Mouse (Mus musculus): Measurements from ENCODE around the gene Vps18. TPM values are rescaled to one million over a fixed set of nuclear protein-coding genes. Genes with fewer than 3 reads are reported as not detected.
A peak's percentile ranks its signal among the peaks of the same experiment; 100 is the strongest.

The Vps18 gene
- polyA plus RNA-seq, 1 experiment from 2014 or later: 28.2 TPM

DNA sequence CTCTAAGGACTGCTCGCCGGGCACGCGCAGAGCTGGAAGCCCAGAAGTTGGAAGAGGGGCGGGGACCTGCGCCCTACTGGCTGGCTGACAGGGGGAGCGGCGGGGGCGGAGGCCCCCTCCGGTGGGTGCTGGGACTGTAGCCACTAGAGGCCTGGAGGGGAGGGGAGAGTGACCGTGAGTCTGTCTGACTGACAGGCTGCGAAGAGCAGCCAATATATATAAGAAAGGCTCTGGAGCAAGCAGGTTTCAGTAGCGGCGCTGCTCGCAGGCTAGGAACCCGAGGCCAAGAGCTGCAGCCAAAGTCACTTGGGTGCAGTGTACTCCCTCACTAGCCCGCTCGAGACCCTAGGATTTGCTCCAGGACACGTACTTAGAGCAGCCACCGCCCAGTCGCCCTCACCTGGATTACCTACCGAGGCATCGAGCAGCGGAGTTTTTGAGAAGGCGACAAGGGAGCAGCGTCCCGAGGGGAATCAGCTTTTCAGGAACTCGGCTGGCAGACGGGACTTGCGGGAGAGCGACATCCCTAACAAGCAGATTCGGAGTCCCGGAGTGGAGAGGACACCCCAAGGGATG, 37.1 kb downstream of the Vps18 start, which contains the start of gene Dll4:
Gene Dll4, plus strand, starts transcription at position 217 of the 576 bp plus-strand sequence.
- H3K4me2 ChIP-seq (replicated peaks): peak within 1 kb of the TSS; percentile 72
- ATAC-seq (ENCODE audit: low FRiP score): no peak
- H3K27me3 ChIP-seq: peaks cover 100% of the 10 kb centered on the region
- under 1% methylated on average over 33 of the region's 33 CpGs for WGBS
- H3K27ac ChIP-seq: no peak within 1 kb of the TSS
- no peaks in the 10 kb centered on the region for H3K9me3 ChIP-seq (replicated peaks)
- peak within 1 kb of the TSS; percentile 54; the same call in 1 of the 2 replicates for H3K9ac ChIP-seq
- H3K4me1 ChIP-seq: peaks cover 63% of the 10 kb centered on the region
- peak within 1 kb of the TSS; percentile 38 for H3K4me3 ChIP-seq
- H3K36me3 ChIP-seq: no peaks in the 10 kb centered on the region

DNA sequence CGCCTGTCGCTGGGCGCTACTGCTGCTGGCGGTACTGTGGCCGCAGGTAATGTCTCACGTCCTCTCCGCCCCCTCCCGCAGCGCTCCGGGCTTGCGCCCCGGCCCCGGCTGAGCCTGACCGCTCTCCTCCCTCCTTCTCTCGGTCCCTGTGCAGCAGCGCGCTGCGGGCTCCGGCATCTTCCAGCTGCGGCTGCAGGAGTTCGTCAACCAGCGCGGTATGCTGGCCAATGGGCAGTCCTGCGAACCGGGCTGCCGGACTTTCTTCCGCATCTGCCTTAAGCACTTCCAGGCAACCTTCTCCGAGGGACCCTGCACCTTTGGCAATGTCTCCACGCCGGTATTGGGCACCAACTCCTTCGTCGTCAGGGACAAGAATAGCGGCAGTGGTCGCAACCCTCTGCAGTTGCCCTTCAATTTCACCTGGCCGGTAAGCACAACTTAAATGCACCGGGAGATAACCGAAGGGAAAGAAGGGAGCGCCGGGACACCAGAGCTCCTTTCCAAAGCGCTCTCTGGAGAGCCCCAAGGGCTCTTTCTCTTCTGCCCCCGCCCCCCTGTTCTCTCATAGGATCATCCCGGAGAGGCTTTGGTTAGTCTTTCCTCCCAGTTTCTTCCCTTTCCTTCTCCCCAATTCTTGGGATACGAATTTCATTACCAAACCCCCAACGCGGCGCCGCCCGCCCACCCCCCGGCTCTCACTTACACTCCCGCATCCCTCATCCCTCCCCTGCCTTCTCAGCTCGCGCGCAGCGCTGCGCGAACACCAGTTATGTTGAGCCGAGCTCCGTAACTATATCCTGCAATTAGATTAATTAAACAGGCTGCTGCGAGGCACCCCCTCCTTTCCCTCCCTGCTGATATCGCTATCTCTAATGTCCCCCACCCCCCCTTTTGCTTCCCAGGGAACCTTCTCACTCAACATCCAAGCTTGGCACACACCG, 37.9 kb downstream of the Vps18 start:
- H3K27me3 ChIP-seq: peaks cover 100% of the 10 kb centered on the region
- H3K4me2 ChIP-seq (replicated peaks): peak overlapping the region; percentile 72
- H3K27ac ChIP-seq: no peak overlapping the region
- H3K36me3 ChIP-seq: no peaks in the 10 kb centered on the region
- ATAC-seq (ENCODE audit: low FRiP score): no peak
- H3K9me3 ChIP-seq (replicated peaks): no peaks in the 10 kb centered on the region
- WGBS: under 1% methylated on average over 56 of the region's 61 CpGs
- peak overlapping the region; percentile 54 for H3K9ac ChIP-seq
- peak overlapping the region; percentile 38 for H3K4me3 ChIP-seq
- H3K4me1 ChIP-seq: peaks cover 59% of the 10 kb centered on the region

DNA sequence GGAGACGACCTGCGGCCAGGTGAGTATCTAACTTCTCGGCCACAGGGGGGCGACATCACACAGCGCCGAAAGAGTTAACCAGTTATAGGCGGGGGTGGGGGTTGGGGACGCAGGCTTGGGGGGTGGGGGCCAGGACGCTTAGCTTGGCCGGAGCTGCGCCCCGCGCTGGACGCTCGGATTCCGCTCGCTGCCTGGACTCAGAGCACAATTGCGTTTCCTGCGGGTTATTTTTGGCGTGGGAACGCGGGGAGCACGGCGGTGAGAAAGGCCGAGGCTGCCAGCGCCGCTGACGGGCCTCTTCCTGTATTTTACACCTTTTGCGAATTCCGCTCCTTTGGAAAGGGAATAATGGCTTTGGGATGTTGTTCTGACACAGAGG, 38.6 kb downstream of the Vps18 start:
- no peak overlapping the region for H3K27ac ChIP-seq
- peaks cover 52% of the 10 kb centered on the region for H3K4me1 ChIP-seq
- under 1% methylated on average over 30 of the region's 30 CpGs for WGBS
- peak overlapping the region; percentile 72 for H3K4me2 ChIP-seq (replicated peaks)
- H3K36me3 ChIP-seq: no peaks in the 10 kb centered on the region
- H3K9me3 ChIP-seq (replicated peaks): no peaks in the 10 kb centered on the region
- no peak for ATAC-seq (ENCODE audit: low FRiP score)
- H3K9ac ChIP-seq: peak overlapping the region; percentile 54
- peak overlapping the region; percentile 38 for H3K4me3 ChIP-seq
- H3K27me3 ChIP-seq: peaks cover 100% of the 10 kb centered on the region

DNA sequence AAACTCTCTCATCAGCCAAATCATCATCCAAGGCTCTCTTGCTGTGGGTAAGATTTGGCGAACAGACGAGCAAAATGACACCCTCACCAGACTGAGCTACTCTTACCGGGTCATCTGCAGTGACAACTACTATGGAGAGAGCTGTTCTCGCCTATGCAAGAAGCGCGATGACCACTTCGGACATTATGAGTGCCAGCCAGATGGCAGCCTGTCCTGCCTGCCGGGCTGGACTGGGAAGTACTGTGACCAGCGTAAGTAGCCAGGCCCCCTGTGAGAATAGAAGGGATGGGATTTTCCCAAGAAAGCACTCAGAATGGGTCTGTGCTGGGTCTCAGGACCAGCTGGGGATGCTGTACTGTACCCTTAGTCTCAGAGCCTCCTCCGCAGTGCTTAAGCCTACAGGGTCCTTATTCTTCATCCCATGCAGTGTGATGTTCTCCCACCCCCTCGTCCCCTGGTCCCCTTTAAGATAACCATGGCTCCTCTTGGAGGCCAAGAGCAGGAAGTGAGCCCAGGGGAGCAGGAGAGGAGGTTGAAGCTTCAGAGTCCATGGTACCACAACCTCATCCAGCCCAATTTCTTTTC, 39.5 kb downstream of the Vps18 start:
- H3K4me3 ChIP-seq: peak overlapping the region; percentile 38; the same call in 1 of the 2 replicates
- WGBS: 16% methylated on average over 11 of the region's 11 CpGs
- H3K4me2 ChIP-seq (replicated peaks): peak overlapping the region; percentile 72
- no peak overlapping the region for H3K9ac ChIP-seq
- ATAC-seq (ENCODE audit: low FRiP score): no peak
- peaks cover 44% of the 10 kb centered on the region for H3K4me1 ChIP-seq
- no peak overlapping the region for H3K27ac ChIP-seq
- H3K9me3 ChIP-seq (replicated peaks): no peaks in the 10 kb centered on the region
- no peaks in the 10 kb centered on the region for H3K36me3 ChIP-seq
- peaks cover 94% of the 10 kb centered on the region for H3K27me3 ChIP-seq

DNA sequence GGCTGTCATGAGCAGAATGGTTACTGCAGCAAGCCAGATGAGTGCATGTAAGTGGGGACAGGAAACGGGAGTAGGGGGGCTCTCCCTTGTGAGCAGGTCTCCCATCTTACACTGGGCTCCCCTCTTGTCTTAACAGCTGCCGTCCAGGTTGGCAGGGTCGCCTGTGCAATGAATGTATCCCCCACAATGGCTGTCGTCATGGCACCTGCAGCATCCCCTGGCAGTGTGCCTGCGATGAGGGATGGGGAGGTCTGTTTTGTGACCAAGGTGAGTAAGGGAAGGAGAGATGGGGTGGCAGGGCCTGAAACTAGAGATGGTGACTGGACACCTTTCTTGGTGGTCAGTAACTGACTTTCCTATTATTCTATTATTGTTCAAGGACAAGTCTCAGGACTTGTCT, 40.0 kb downstream of the Vps18 start:
- ATAC-seq (ENCODE audit: low FRiP score): no peak
- Histone ChIP-seq H3K36me3 (no peaks in the 10 kb centered on the region), H3K27ac (no peak overlapping the region), H3K27me3 (peaks cover 89% of the 10 kb centered on the region), H3K4me1 (peaks cover 44% of the 10 kb centered on the region), H3K9ac (no peak overlapping the region), H3K4me2 (replicated peaks) (peak overlapping the region; percentile 72), H3K4me3 (0 out of 2 replicates have a peak overlapping the region, but pooled peaks have one; percentile 38), H3K9me3 (replicated peaks) (no peaks in the 10 kb centered on the region)
- WGBS: 38% methylated on average over 5 of the region's 5 CpGs

DNA sequence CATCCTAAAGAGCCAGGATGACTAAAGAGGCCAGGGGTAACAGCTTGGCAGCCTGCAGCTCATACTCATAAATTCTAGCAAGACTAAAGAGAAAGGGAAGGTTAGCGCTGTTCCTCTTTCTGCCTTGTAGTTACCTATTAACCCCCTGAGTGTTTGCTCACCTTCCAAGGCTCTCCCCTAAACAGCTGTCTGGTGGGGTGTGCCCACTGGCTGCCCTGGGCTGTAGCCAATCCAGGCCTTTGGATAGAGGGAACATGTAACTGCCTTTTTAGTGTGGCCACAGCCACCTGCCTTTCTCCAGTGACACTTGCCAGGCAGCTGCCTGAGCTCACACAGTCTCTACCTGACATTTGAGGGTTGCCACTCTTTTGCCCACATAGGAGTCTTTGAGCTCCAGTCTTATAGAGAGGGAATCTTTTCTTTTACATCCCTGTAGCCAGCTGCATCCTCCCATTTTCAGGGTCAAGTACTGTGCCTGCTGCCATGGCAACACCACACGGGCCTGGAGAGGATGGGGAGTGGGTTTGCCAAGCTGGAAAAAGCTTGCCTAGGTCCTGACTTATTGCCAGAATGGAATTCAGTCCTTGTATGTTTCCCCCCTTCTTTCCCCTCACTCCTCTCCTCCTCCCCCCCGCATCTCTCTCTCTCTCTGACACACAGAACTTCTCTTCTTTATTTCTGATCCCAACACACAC, 40.7 kb downstream of the Vps18 start:
- H3K4me1 ChIP-seq: peaks cover 37% of the 10 kb centered on the region
- 60% methylated on average over 3 of the region's 3 CpGs for WGBS
- no peak overlapping the region for H3K4me3 ChIP-seq
- peaks cover 84% of the 10 kb centered on the region for H3K27me3 ChIP-seq
- no peak overlapping the region for H3K27ac ChIP-seq
- no peak for ATAC-seq (ENCODE audit: low FRiP score)
- no peaks in the 10 kb centered on the region for H3K36me3 ChIP-seq
- H3K4me2 ChIP-seq (replicated peaks): no peak overlapping the region
- no peaks in the 10 kb centered on the region for H3K9me3 ChIP-seq (replicated peaks)
- H3K9ac ChIP-seq: peak overlapping the region; percentile 4; the same call in 1 of the 2 replicates

DNA sequence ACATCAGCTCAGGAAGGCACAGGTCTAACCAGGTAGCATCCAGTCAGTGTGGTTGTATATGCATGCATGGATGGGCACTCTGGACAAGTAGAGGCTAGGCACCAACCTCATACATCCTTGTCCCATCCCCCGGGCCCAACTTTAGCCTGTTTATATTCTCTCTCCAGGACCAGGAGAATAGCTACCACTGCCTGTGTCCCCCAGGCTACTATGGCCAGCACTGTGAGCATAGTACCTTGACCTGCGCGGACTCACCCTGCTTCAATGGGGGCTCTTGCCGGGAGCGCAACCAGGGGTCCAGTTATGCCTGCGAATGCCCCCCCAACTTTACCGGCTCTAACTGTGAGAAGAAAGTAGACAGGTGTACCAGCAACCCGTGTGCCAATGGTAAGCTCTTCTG, 42.3 kb downstream of the Vps18 start:
- H3K27me3 ChIP-seq: peaks cover 76% of the 10 kb centered on the region
- no peak overlapping the region for H3K9ac ChIP-seq
- no peaks in the 10 kb centered on the region for H3K36me3 ChIP-seq
- H3K27ac ChIP-seq: no peak overlapping the region
- no peak overlapping the region for H3K4me3 ChIP-seq
- ATAC-seq (ENCODE audit: low FRiP score): no peak
- H3K9me3 ChIP-seq (replicated peaks): no peaks in the 10 kb centered on the region
- H3K4me1 ChIP-seq: peaks cover 22% of the 10 kb centered on the region
- 92% methylated on average over 8 of the region's 8 CpGs for WGBS
- no peak overlapping the region for H3K4me2 ChIP-seq (replicated peaks)

DNA sequence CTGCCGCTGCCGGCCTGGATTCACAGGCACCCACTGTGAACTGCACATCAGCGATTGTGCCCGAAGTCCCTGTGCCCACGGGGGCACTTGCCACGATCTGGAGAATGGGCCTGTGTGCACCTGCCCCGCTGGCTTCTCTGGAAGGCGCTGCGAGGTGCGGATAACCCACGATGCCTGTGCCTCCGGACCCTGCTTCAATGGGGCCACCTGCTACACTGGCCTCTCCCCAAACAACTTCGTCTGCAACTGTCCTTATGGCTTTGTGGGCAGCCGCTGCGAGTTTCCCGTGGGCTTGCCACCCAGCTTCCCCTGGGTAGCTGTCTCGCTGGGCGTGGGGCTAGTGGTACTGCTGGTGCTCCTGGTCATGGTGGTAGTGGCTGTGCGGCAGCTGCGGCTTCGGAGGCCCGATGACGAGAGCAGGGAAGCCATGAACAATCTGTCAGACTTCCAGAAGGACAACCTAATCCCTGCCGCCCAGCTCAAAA, 43.7 kb downstream of the Vps18 start:
- Histone ChIP-seq H3K4me1 (peaks cover 8% of the 10 kb centered on the region), H3K36me3 (no peaks in the 10 kb centered on the region), H3K9me3 (replicated peaks) (no peaks in the 10 kb centered on the region), H3K9ac (no peak overlapping the region), H3K27ac (no peak overlapping the region), H3K4me2 (replicated peaks) (no peak overlapping the region), H3K4me3 (no peak overlapping the region), H3K27me3 (peaks cover 72% of the 10 kb centered on the region)
- 73% methylated on average over 24 of the region's 24 CpGs for WGBS
- no peak for ATAC-seq (ENCODE audit: low FRiP score)

DNA sequence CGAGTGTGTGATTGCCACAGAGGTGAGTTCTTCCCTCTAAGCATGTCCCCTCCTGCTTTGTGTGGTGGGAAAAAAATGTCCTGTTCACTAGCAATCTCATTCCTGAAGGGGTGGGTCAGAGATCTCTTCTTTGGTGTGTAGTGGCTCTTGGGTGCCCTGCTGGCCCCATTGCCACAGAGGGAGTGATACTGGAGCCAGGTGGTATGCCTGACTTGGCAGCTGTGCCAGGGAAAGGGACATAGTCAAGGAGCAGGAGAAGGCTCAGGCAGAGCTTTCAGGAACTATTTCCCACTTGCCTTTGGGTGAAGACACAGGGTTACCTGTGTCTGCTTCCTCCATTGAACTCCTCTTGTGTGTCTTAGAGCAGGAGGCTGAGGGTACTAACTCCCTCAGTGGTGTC, 45.6 kb downstream of the Vps18 start:
- peaks cover 8% of the 10 kb centered on the region; the same call in 1 of the 2 replicates for H3K4me1 ChIP-seq
- no peaks in the 10 kb centered on the region for H3K36me3 ChIP-seq
- ATAC-seq (ENCODE audit: low FRiP score): no peak
- H3K9ac ChIP-seq: no peak overlapping the region
- peaks cover 53% of the 10 kb centered on the region for H3K27me3 ChIP-seq
- H3K4me2 ChIP-seq (replicated peaks): no peak overlapping the region
- no peak overlapping the region for H3K27ac ChIP-seq
- no peaks in the 10 kb centered on the region for H3K9me3 ChIP-seq (replicated peaks)
- WGBS: 65% methylated on average over 1 of the region's 1 CpGs
- no peak overlapping the region for H3K4me3 ChIP-seq

DNA sequence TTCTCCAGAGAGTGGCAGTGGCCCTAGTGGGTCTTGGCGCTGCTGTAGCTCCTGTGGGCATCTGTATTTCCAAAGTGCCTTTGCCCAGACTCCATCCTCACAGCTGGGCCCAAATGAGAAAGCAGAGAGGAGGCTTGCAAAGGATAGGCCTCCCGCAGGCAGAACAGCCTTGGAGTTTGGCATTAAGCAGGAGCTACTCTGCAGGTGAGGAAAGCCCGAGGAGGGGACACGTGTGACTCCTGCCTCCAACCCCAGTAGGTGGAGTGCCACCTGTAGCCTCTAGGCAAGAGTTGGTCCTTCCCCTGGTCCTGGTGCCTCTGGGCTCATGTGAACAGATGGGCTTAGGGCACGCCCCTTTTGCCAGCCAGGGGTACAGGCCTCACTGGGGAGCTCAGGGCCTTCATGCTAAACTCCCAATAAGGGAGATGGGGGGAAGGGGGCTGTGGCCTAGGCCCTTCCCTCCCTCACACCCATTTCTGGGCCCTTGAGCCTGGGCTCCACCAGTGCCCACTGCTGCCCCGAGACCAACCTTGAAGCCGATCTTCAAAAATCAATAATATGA, 46.5 kb downstream of the Vps18 start:
- peaks cover 44% of the 10 kb centered on the region for H3K27me3 ChIP-seq
- H3K4me2 ChIP-seq (replicated peaks): no peak overlapping the region
- peaks cover 5% of the 10 kb centered on the region; the same call in 1 of the 2 replicates for H3K4me1 ChIP-seq
- H3K36me3 ChIP-seq: no peaks in the 10 kb centered on the region
- H3K4me3 ChIP-seq: no peak overlapping the region
- no peak overlapping the region for H3K9ac ChIP-seq
- ATAC-seq (ENCODE audit: low FRiP score): no peak
- H3K9me3 ChIP-seq (replicated peaks): no peaks in the 10 kb centered on the region
- no peak overlapping the region for H3K27ac ChIP-seq
- 71% methylated on average over 7 of the region's 7 CpGs for WGBS

DNA sequence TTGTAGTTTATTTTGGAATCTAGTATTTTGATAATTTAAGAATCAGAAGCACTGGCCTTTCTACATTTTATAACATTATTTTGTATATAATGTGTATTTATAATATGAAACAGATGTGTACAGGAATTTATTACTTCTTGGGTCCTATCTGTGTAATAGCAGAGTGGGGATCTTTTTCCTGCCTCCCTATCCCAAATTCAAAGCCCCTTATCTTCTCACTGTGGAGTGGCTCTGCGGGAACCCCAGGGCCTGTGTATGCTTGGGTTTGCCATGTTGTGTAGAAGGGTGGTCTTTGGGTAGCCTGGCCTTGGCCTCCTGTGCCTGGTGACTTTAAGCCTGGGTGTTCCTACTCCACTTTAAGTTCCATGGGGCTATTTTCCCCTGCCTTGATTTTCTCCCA, 47.0 kb downstream of the Vps18 start:
- Histone ChIP-seq H3K4me3 (no peak overlapping the region), H3K9me3 (replicated peaks) (no peaks in the 10 kb centered on the region), H3K36me3 (no peaks in the 10 kb centered on the region), H3K4me2 (replicated peaks) (no peak overlapping the region), H3K9ac (no peak overlapping the region), H3K4me1 (peaks cover 5% of the 10 kb centered on the region; the same call in 1 of the 2 replicates), H3K27ac (no peak overlapping the region), H3K27me3 (peaks cover 39% of the 10 kb centered on the region)
- 90% methylated on average over 1 of the region's 1 CpGs for WGBS
- no peak for ATAC-seq (ENCODE audit: low FRiP score)
